Mouse (Mus musculus): ENCODE data around the gene Dnajc6.

DNA sequence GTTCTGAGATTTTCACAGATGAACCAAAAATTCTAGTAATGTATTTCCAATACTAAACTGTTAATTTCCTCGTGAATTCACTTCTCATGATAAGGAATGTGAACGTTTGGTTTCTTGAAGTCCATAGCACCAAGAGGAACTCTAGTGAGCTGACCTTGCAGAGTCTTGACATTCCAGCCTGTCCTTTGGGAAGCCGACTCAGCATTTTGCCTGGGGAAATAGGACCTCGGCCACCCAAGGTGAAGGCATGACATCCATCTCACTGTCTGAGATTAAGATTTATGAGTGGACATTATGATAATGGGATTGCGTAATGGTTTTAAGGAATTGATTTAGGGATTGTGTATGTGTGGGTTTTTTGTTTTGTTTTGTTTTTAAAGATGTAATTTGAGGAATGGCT, 144.2 kb downstream of the Dnajc6 start:
- no peak for TF ChIP-seq CTCF (IDR thresholded peaks at IDR 0.05; ENCODE audit: low read depth)
- TF ChIP-seq EP300 (optimal IDR thresholded peaks at IDR 0.05) = no peak

Measured in stomach, postnatal 0 days (tissue).